Comparison of ENCODE assay signal across 22 mouse cellular contexts in genomic region chr9:61258100-61258499, GRCm38 (mm10).
"Had no signal": no experiment of that assay in that cellular context is flagged by ENCODE, and none has a peak within 500 bp of the region (broad histone marks: within the 10 kb centered on the region; RNA-seq: fewer than 3 reads in every experiment).

No protein-coding gene starts in this region.

- H3K27ac ChIP-seq: kidney, embryonic 15.5 days; limb, embryonic 12.5 days; limb, embryonic 15.5 days; liver, embryonic 14.5 days; macrophage; midbrain, embryonic 12.5 days; stomach, embryonic 15.5 days had no signal

- DNase-seq: kidney, adult 11 months; kidney, adult 8-10 months; kidney, postnatal 10 days; kidney, postnatal 36 days; left cerebral cortex, postnatal 4 days; liver, postnatal 0 days; lung, embryonic 14.5 days; right cerebral cortex, adult 18-20 months; right cerebral cortex, postnatal 14 days; right cerebral cortex, postnatal 4 days; thymus, postnatal 25 days had no signal

- H3K9me3 ChIP-seq: kidney, embryonic 15.5 days; limb, embryonic 12.5 days; limb, embryonic 15.5 days; midbrain, embryonic 12.5 days; stomach, embryonic 15.5 days had no signal

- H3K9ac ChIP-seq: kidney, embryonic 15.5 days; limb, embryonic 12.5 days; limb, embryonic 15.5 days; liver, embryonic 14.5 days; liver, postnatal 0 days; lung, embryonic 14.5 days; midbrain, embryonic 12.5 days; stomach, embryonic 15.5 days had no signal

- H3K4me3 ChIP-seq: kidney, embryonic 15.5 days; limb, embryonic 12.5 days; limb, embryonic 15.5 days; midbrain, embryonic 12.5 days; myocyte; stomach, embryonic 15.5 days had no signal

- H3K4me2 ChIP-seq: kidney, embryonic 15.5 days; limb, embryonic 12.5 days; limb, embryonic 15.5 days; liver, embryonic 11.5 days; lung, embryonic 14.5 days; midbrain, embryonic 12.5 days; stomach, embryonic 15.5 days had no signal

- H3K36me3 ChIP-seq: kidney, embryonic 15.5 days; limb, embryonic 12.5 days; limb, embryonic 15.5 days; midbrain, embryonic 12.5 days; stomach, embryonic 15.5 days had no signal

- H3K27me3 ChIP-seq: limb, embryonic 15.5 days; stomach, embryonic 15.5 days had no signal

- ATAC-seq: lung, postnatal 0 days; midbrain, embryonic 16.5 days had no signal
